Mouse (Mus musculus) midbrain, embryonic 11.5 days (tissue): ENCODE data around the gene Taok1. TPM values are rescaled to one million over a fixed set of nuclear protein-coding genes. Genes with fewer than 3 reads are reported as not detected.
A peak's percentile ranks its signal among the peaks of the same experiment; 100 is the strongest.

Source experiments
- ATAC-seq: fragments of 200-750 bp; cut with Nextera tagmentation; 2 replicates; pipeline ENCODE4 v1.8.0; 2017; ENCODE audit warnings: moderate TSS enrichment, moderate library complexity; ENCODE audit not compliant: low FRiP score
- DNase-seq: peaks from one replicate; pipeline ENCODE4 v3.0.0; 2015; ENCODE audit warnings: low spot score; ENCODE audit errors: missing footprints
- H3K27ac ChIP-seq: fragments of 300-500 bp; sonication (generic); 2 replicates; pipeline ENCODE4 v1.5.1; 2014; ENCODE audit warnings: low read depth, low read length
- H3K27me3 ChIP-seq: fragments of 300-500 bp; sonication (generic); 2 replicates; pipeline ENCODE4 v1.6.1; 2014; ENCODE audit warnings: mild to moderate bottlenecking, low read length, moderate library complexity, mixed read lengths; ENCODE audit not compliant: control insufficient read depth, insufficient read depth
- H3K36me3 ChIP-seq: fragments of 300-500 bp; sonication (generic); 2 replicates; pipeline ENCODE4 v1.6.1; 2014; ENCODE audit warnings: mild to moderate bottlenecking, low read length, moderate library complexity, mixed read lengths; ENCODE audit not compliant: control insufficient read depth, insufficient read depth
- H3K4me1 ChIP-seq: fragments of 300-500 bp; sonication (generic); 2 replicates; pipeline ENCODE4 v1.6.1; 2014; ENCODE audit warnings: low read length; ENCODE audit not compliant: control insufficient read depth, insufficient read depth
- H3K4me2 ChIP-seq: fragments of 300-500 bp; sonication (generic); 2 replicates; pipeline ENCODE4 v1.6.1; 2014; ENCODE audit warnings: mild to moderate bottlenecking, moderate library complexity
- H3K4me3 ChIP-seq: fragments of 300-500 bp; sonication (generic); 2 replicates; pipeline ENCODE4 v1.5.1; 2014; ENCODE audit warnings: low read depth, low read length
- H3K9ac ChIP-seq: fragments of 300-500 bp; sonication (generic); 2 replicates; pipeline ENCODE4 v1.6.1; 2014; ENCODE audit warnings: low read length
- H3K9me3 ChIP-seq: fragments of 300-500 bp; sonication (generic); 2 replicates; pipeline ENCODE4 v1.6.1; 2016; ENCODE audit warnings: low read length; ENCODE audit not compliant: control insufficient read depth
- WGBS: fragments of 180-500 bp; shearing (Covaris S2); extraction: QIAGEN DNeasy Blood & Tissue Kit; methylation state at CpG from one replicate; pipeline ENCODE4 v1.1.7; 2014; 5-methylcytosine and 5-hydroxymethylcytosine counted together
- polyA plus RNA-seq: library from polyadenylated mRNA; unstranded; fragments of >200 nt; fragmentation: Nextera tagmentation; extraction: Ambion mirVana; gene quantifications from 2 replicates; pipeline ENCODE4 v1.2.1, GENCODE M21; 2014

Gene Taok1
- polyA plus RNA-seq, 1 experiment from 2014 or later = 21.0 TPM

DNA sequence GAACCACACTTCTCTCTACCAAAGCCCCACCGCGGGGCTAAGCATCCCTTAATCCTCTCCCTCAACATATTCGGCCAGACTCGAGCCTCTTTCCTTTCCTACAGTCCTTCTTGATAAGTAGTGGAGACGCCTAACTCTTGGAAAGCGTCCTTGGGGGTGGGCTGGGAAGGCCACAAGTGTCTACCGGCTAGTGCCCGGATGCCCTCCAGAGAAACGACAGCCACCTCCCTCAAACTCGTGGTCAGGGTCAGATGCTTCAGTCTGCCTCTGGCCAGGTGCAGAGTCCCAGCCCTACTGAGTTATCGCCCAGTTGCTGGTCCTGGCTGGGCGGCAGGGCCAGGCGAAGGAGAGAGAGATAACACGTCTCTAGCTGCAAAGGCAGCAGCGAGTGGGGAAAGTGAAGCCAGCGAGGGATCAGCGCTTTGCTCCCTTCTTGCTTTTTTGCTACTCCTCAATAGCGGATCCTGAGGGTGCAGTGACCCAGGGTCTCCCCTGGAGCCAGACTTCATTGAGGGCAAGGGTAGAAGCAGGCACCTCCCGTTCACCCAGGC lies 93.3 kb downstream of the Taok1 start:
- Histone ChIP-seq H3K27me3 (peaks cover 14% of the 10 kb centered on the region), H3K27ac (no peak overlapping the region), H3K4me3 (peak overlapping the region; percentile 41), H3K9ac (peak overlapping the region; percentile 55), H3K36me3 (no peaks in the 10 kb centered on the region), H3K4me1 (peaks cover 30% of the 10 kb centered on the region), H3K9me3 (no peaks in the 10 kb centered on the region), H3K4me2 (peak overlapping the region; percentile 81)
- WGBS = 2% methylated on average over 19 of the region's 19 CpGs
- no peak for ATAC-seq
- peak; percentile 96 for DNase-seq

DNA sequence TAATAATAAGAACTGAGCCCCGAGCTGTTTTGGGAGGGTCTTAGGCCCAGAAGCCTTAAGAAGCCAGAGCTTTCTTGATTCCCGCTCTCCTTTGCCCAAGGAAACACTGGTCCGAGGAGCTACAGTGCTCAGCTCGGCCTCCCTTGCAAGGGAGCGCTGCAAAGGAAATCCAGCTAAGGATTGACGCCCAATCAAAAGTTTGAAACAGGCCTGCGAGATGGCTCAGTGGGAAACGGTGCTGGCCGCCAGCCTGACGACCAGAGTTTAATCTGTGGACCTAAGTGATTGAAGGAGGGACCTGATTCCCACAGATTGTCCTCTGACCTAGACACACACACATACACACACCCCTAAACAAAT lies 93.8 kb downstream of the Taok1 start:
- Histone ChIP-seq H3K9me3 (no peaks in the 10 kb centered on the region), H3K4me2 (peak overlapping the region; percentile 81), H3K4me3 (peak overlapping the region; percentile 59), H3K36me3 (no peaks in the 10 kb centered on the region), H3K9ac (peak overlapping the region; percentile 51), H3K27ac (no peak overlapping the region), H3K27me3 (peaks cover 14% of the 10 kb centered on the region), H3K4me1 (peaks cover 30% of the 10 kb centered on the region)
- DNase-seq (no peak), ATAC-seq (no peak)
- WGBS = 5% methylated on average over 10 of the region's 10 CpGs

DNA sequence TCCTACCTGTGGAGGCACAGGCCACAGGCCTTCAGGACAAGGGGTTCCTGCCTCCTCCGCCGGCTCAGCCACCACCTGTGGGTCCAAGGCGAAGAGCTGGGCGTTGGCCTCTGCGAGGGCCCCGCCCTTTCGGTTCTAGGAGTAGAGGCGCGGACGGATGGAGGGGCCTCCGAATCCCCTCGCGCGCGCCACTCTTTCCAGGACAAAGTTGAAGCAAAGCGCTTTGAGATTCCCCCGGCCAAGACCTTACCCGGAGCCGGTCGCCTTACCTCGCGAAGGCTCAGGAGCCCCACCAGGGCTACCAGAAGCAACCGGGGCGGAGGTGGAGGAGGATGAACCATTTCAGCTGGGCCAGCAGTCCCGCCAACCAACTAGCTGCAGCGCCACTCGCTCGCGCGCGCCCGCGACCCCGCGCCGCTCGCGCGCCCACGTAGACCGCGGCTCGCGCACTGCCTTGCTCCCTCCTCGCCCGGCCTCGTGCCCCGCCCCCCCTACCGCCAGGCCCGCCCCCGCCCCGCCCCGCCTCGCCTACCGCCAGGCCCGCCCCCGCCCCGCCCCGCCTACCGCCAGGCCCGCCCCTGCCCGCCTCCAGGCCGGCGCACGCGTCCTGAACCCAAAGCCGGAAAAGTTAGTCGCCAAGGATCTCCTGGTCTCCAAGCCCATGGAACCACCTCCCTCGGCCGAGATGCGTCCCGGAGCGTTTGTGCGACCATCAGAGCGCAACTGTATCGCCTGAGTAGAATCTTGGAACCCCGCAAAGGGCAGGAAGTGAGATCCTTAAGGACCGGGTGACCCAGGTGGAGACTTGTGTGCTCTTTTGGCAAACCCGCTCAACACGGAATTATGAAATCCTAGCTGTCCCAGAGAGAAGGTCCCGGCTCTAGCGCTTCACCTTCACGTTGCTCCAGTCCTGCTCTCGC lies 94.5 kb downstream of the Taok1 start:
- under 1% methylated on average over 73 of the region's 84 CpGs for WGBS

DNA sequence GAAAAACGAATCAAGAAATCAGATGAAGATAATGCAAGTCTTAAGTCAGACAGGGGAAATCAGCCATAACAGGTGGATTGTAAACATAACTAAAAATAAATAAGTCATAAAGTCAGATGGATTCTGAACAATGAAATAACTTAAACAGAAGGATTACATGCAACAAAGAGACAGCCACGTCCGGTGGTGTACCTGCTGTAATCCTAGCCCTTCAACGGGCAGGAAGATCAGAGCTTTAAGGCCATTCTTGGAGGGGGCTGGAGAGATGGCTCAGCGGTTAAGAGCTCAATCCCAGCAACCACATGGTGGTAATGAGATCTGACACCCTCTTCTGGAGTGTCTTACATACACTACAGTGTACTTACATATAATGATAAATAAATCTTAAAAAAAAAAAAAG lies 96.3 kb downstream of the Taok1 start:
- Histone ChIP-seq H3K4me3 (no peak overlapping the region), H3K4me1 (peaks cover 36% of the 10 kb centered on the region), H3K27me3 (peaks cover 10% of the 10 kb centered on the region), H3K9ac (no peak overlapping the region), H3K9me3 (no peaks in the 10 kb centered on the region), H3K36me3 (peaks cover 8% of the 10 kb centered on the region), H3K27ac (no peak overlapping the region), H3K4me2 (no peak overlapping the region)
- WGBS = 83% methylated on average over 5 of the region's 5 CpGs
- DNase-seq (no peak), ATAC-seq (no peak)

More for the DNA sequence above, 94.5 kb downstream of the Taok1 start:
- Histone ChIP-seq H3K4me3 (peak overlapping the region; percentile 59), H3K27ac (no peak overlapping the region), H3K27me3 (peaks cover 14% of the 10 kb centered on the region), H3K9me3 (no peaks in the 10 kb centered on the region), H3K4me1 (peaks cover 35% of the 10 kb centered on the region), H3K9ac (peak overlapping the region; percentile 68), H3K36me3 (no peaks in the 10 kb centered on the region), H3K4me2 (peak overlapping the region; percentile 81)
- ATAC-seq = peak; percentile 53
- DNase-seq = peak; percentile 99

DNA sequence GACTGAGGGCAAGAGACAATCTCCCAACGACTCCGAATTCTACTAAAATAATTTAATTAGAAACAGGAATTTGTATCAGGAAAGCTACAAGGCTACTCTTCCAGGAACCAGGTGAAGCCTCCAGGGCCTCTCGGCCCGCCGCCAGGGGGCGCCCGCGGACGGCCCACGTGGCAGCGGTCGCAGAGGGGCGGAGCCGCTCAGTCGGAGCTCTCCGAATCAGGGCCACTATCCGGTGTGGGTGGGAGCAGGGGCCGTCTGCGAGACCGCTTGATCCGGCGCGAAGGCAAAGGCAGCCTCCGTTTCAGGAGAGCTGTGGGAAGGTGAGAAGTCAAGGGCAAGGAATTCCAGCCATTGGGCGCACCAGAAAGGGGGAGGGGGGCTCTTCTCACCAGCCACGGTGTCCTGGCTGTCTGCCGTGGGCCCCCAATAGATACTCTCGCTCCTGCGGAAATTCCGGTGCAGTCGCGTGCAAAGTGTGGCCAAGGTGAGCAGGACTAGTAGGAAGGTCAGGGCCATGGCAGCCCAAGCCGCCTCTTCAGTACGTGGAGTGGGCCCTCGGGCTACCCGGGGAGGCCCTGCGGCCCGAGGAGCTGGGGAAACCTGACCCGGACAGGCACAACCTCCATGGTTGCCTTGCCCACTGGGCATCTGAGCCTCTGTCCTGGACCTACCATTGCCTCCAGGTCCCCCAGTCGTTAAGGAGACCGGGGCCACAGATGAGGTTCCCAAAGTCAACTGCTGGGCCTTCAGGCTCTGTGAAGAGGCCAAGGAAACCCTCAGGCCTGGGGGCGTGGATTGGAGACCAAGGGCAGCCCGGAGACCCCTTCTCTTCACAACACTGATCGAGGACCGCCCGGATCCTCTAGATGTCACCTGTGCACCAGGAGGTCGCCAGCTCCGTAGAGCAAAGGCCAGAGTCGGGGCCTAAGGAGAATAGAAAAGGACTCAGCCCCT lies 99.3 kb downstream of the Taok1 start:
- DNase-seq (peak; percentile 99), ATAC-seq (peak; percentile 50)
- Histone ChIP-seq H3K27me3 (no peaks in the 10 kb centered on the region), H3K9me3 (no peaks in the 10 kb centered on the region), H3K4me2 (peak overlapping the region; percentile 50), H3K27ac (0 out of 2 replicates have a peak overlapping the region, but pooled peaks have one; percentile 14), H3K9ac (peak overlapping the region; percentile 44; the same call in 1 of the 2 replicates), H3K4me1 (peaks cover 10% of the 10 kb centered on the region), H3K4me3 (peak overlapping the region; percentile 17), H3K36me3 (peaks cover 20% of the 10 kb centered on the region)
- WGBS = 19% methylated on average over 49 of the region's 49 CpGs

DNA sequence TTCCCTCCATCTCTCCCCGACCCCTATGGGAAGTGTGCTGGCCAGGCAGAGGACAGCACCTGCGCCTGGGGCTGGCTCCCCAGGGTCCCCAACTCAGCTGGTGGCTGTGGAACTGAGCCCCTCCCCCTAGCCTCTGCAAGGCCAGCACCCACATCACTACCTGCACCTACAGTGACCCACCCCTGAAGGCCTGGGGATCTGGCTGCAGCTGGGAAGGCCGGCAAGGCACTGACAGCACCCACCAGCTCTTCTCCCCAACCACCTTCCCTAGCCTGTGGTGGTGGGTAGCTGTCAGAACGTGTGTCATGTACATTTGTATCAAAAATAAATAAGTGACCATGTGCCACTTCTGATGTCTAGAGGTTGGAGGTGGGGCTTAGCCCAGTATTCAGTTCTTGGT lies 100.2 kb downstream of the Taok1 start:
- no peak for ATAC-seq

DNA sequence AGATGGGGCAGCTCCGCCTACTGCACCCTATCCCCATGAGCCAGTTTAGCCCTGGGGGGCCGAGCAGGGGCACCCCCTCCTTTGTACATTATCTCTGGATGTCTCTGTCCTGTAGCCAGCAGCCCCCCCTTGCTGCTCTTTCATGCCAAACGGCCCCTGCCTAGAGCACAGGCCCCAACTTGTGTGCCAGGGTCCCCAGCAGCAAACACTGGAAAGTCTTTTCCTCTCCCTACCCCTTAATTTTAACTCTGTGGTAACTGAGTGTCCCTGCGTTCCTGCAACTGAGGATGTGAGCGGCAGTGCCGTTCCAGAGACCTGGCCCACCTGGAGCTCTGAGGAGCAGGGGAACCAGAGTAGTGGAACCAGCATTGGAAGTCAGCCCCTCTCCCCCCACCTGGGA lies 100.7 kb downstream of the Taok1 start:
- Histone ChIP-seq H3K9me3 (no peaks in the 10 kb centered on the region), H3K4me3 (no peak overlapping the region), H3K36me3 (peaks cover 26% of the 10 kb centered on the region), H3K27me3 (no peaks in the 10 kb centered on the region), H3K27ac (no peak overlapping the region), H3K4me1 (peaks cover 6% of the 10 kb centered on the region), H3K4me2 (no peak overlapping the region), H3K9ac (no peak overlapping the region)
- 87% methylated on average over 6 of the region's 6 CpGs for WGBS
- DNase-seq = no peak
- ATAC-seq = no peak

More for the DNA sequence above, 100.2 kb downstream of the Taok1 start:
- DNase-seq = no peak
- 70% methylated on average over 4 of the region's 4 CpGs for WGBS
- Histone ChIP-seq H3K9me3 (no peaks in the 10 kb centered on the region), H3K9ac (no peak overlapping the region), H3K4me3 (no peak overlapping the region), H3K27ac (no peak overlapping the region), H3K4me1 (peaks cover 8% of the 10 kb centered on the region), H3K4me2 (no peak overlapping the region), H3K36me3 (peaks cover 26% of the 10 kb centered on the region), H3K27me3 (no peaks in the 10 kb centered on the region)

DNA sequence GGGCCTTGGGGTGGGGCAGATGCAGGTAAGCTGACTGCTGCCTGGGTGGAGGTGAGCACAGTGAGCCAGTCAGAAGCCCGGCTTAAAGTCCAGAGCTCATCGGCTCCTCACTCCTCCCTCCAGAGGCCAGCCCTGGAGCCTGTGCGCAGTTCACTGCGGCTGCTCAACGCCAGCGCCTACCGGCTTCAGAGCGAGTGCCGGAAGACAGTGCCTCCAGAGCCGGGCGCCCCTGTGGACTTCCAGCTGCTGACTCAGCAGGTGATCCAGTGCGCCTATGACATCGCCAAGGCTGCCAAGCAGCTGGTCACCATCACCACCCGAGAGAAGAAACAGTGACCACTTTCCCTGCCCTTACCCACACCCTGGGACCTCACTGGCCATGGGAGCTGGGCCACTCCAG lies 101.3 kb downstream of the Taok1 start:
- Histone ChIP-seq H3K27me3 (no peaks in the 10 kb centered on the region), H3K4me2 (no peak overlapping the region), H3K4me3 (no peak overlapping the region), H3K36me3 (peaks cover 26% of the 10 kb centered on the region), H3K9me3 (no peaks in the 10 kb centered on the region), H3K27ac (no peak overlapping the region), H3K9ac (no peak overlapping the region), H3K4me1 (peaks cover 6% of the 10 kb centered on the region)
- no peak for ATAC-seq
- DNase-seq = no peak
- WGBS = 87% methylated on average over 14 of the region's 14 CpGs
